Mouse (Mus musculus): ENCODE results near the gene Qtrt1. TPM values are rescaled to one million over a fixed set of nuclear protein-coding genes. Genes with fewer than 3 reads are reported as not detected.

Qtrt1 gene
- polyA plus RNA-seq, 1 experiment = 40.0 TPM

GRCm38 (mm10) chr9:21424631-21425555 is 13.3 kb downstream of the Qtrt1 start, which contains the start of gene Dnm2:
TSS of gene Dnm2 (plus strand) at chr9:21424908.
- Histone ChIP-seq H3K4me1 (ENCODE audit: control insufficient read depth, insufficient read depth, low read length) (no peaks in the 10 kb centered on the region), H3K27ac (ENCODE audit: insufficient read depth, low read length) (no peak within 1 kb of the TSS), H3K9ac (ENCODE audit: low read depth, poor library complexity, severe bottlenecking) (peak within 1 kb of the TSS; percentile 93), H3K4me3 (ENCODE audit: low read depth, low read length) (peak within 1 kb of the TSS; percentile 77), H3K36me3 (ENCODE audit: control insufficient read depth, insufficient read depth, low read length, poor library complexity, severe bottlenecking) (peaks cover 3% of the 10 kb centered on the region; the same call in 1 of the 2 replicates), H3K9me3 (replicated peaks; ENCODE audit: control insufficient read depth, insufficient read depth, low read length, poor library complexity, severe bottlenecking) (no peaks in the 10 kb centered on the region), H3K27me3 (ENCODE audit: control insufficient read depth, insufficient read depth, low read length, poor library complexity, severe bottlenecking) (no peaks in the 10 kb centered on the region)
- TF ChIP-seq EP300 (IDR thresholded peaks at IDR 0.05; ENCODE audit: insufficient read depth, low read depth, low read length) (no peak), POLR2A (IDR thresholded peaks at IDR 0.05; ENCODE audit: insufficient read depth, low read length) (peak; percentile 67), CTCF (IDR thresholded peaks at IDR 0.05; ENCODE audit: low read depth, low read length) (no peak)

GRCm38 (mm10) chr9:21425556-21425945 is 13.9 kb downstream of the Qtrt1 start:
- TF ChIP-seq CTCF (IDR thresholded peaks at IDR 0.05; ENCODE audit: low read depth, low read length) (no peak), POLR2A (IDR thresholded peaks at IDR 0.05; ENCODE audit: insufficient read depth, low read length) (no peak), EP300 (IDR thresholded peaks at IDR 0.05; ENCODE audit: insufficient read depth, low read depth, low read length) (no peak)
- no peak overlapping the region for H3K27ac ChIP-seq (ENCODE audit: insufficient read depth, low read length)
- H3K36me3 ChIP-seq (ENCODE audit: control insufficient read depth, insufficient read depth, low read length, poor library complexity, severe bottlenecking) = no peaks in the 10 kb centered on the region
- peak overlapping the region; percentile 93 for H3K9ac ChIP-seq (ENCODE audit: low read depth, poor library complexity, severe bottlenecking)
- H3K27me3 ChIP-seq (ENCODE audit: control insufficient read depth, insufficient read depth, low read length, poor library complexity, severe bottlenecking) = no peaks in the 10 kb centered on the region
- H3K4me3 ChIP-seq (ENCODE audit: low read depth, low read length) = peak overlapping the region; percentile 77
- H3K9me3 ChIP-seq (replicated peaks; ENCODE audit: control insufficient read depth, insufficient read depth, low read length, poor library complexity, severe bottlenecking) = no peaks in the 10 kb centered on the region
- H3K4me1 ChIP-seq (ENCODE audit: control insufficient read depth, insufficient read depth, low read length) = no peaks in the 10 kb centered on the region

- H3K27me3 ChIP-seq (ENCODE audit: control insufficient read depth, insufficient read depth, low read length, poor library complexity, severe bottlenecking) = no peaks in the 10 kb centered on the region
- TF ChIP-seq CTCF (IDR thresholded peaks at IDR 0.05; ENCODE audit: low read depth, low read length) = no peak
- no peak for TF ChIP-seq POLR2A (IDR thresholded peaks at IDR 0.05; ENCODE audit: insufficient read depth, low read length)
- no peak for TF ChIP-seq EP300 (IDR thresholded peaks at IDR 0.05; ENCODE audit: insufficient read depth, low read depth, low read length)
- peak overlapping the region; percentile 77 for H3K4me3 ChIP-seq (ENCODE audit: low read depth, low read length)
- H3K9me3 ChIP-seq (replicated peaks; ENCODE audit: control insufficient read depth, insufficient read depth, low read length, poor library complexity, severe bottlenecking) = no peaks in the 10 kb centered on the region
- no peaks in the 10 kb centered on the region for H3K36me3 ChIP-seq (ENCODE audit: control insufficient read depth, insufficient read depth, low read length, poor library complexity, severe bottlenecking)
- no peak overlapping the region for H3K27ac ChIP-seq (ENCODE audit: insufficient read depth, low read length)
- peak overlapping the region; percentile 93 for H3K9ac ChIP-seq (ENCODE audit: low read depth, poor library complexity, severe bottlenecking)
- H3K4me1 ChIP-seq (ENCODE audit: control insufficient read depth, insufficient read depth, low read length) = no peaks in the 10 kb centered on the region
These were observed 14.4 kb downstream of the Qtrt1 start for GRCm38 (mm10) chr9:21426013-21426412.

- H3K4me3 ChIP-seq (ENCODE audit: low read depth, low read length) = no peak overlapping the region
- TF ChIP-seq CTCF (IDR thresholded peaks at IDR 0.05; ENCODE audit: low read depth, low read length) (no peak), POLR2A (IDR thresholded peaks at IDR 0.05; ENCODE audit: insufficient read depth, low read length) (no peak), EP300 (IDR thresholded peaks at IDR 0.05; ENCODE audit: insufficient read depth, low read depth, low read length) (no peak)
- no peak overlapping the region for H3K27ac ChIP-seq (ENCODE audit: insufficient read depth, low read length)
- no peaks in the 10 kb centered on the region for H3K36me3 ChIP-seq (ENCODE audit: control insufficient read depth, insufficient read depth, low read length, poor library complexity, severe bottlenecking)
- no peak overlapping the region for H3K9ac ChIP-seq (ENCODE audit: low read depth, poor library complexity, severe bottlenecking)
- no peaks in the 10 kb centered on the region for H3K27me3 ChIP-seq (ENCODE audit: control insufficient read depth, insufficient read depth, low read length, poor library complexity, severe bottlenecking)
- no peaks in the 10 kb centered on the region for H3K4me1 ChIP-seq (ENCODE audit: control insufficient read depth, insufficient read depth, low read length)
- no peaks in the 10 kb centered on the region for H3K9me3 ChIP-seq (replicated peaks; ENCODE audit: control insufficient read depth, insufficient read depth, low read length, poor library complexity, severe bottlenecking)
These were observed 14.9 kb downstream of the Qtrt1 start for GRCm38 (mm10) chr9:21426525-21426924.

- no peaks in the 10 kb centered on the region for H3K9me3 ChIP-seq (replicated peaks; ENCODE audit: control insufficient read depth, insufficient read depth, low read length, poor library complexity, severe bottlenecking)
- no peaks in the 10 kb centered on the region for H3K36me3 ChIP-seq (ENCODE audit: control insufficient read depth, insufficient read depth, low read length, poor library complexity, severe bottlenecking)
- no peaks in the 10 kb centered on the region for H3K27me3 ChIP-seq (ENCODE audit: control insufficient read depth, insufficient read depth, low read length, poor library complexity, severe bottlenecking)
- no peak overlapping the region for H3K4me3 ChIP-seq (ENCODE audit: low read depth, low read length)
- no peak overlapping the region for H3K27ac ChIP-seq (ENCODE audit: insufficient read depth, low read length)
- no peak overlapping the region for H3K9ac ChIP-seq (ENCODE audit: low read depth, poor library complexity, severe bottlenecking)
- H3K4me1 ChIP-seq (ENCODE audit: control insufficient read depth, insufficient read depth, low read length) = no peaks in the 10 kb centered on the region
- TF ChIP-seq EP300 (IDR thresholded peaks at IDR 0.05; ENCODE audit: insufficient read depth, low read depth, low read length) = no peak
- no peak for TF ChIP-seq CTCF (IDR thresholded peaks at IDR 0.05; ENCODE audit: low read depth, low read length)
- TF ChIP-seq POLR2A (IDR thresholded peaks at IDR 0.05; ENCODE audit: insufficient read depth, low read length) = no peak
These were observed 16.1 kb downstream of the Qtrt1 start for GRCm38 (mm10) chr9:21427773-21428172.

GRCm38 (mm10) chr9:21428178-21428577 is 16.5 kb downstream of the Qtrt1 start:
- TF ChIP-seq POLR2A (IDR thresholded peaks at IDR 0.05; ENCODE audit: insufficient read depth, low read length) (no peak), CTCF (IDR thresholded peaks at IDR 0.05; ENCODE audit: low read depth, low read length) (no peak), EP300 (IDR thresholded peaks at IDR 0.05; ENCODE audit: insufficient read depth, low read depth, low read length) (no peak)
- no peak overlapping the region for H3K27ac ChIP-seq (ENCODE audit: insufficient read depth, low read length)
- no peaks in the 10 kb centered on the region for H3K27me3 ChIP-seq (ENCODE audit: control insufficient read depth, insufficient read depth, low read length, poor library complexity, severe bottlenecking)
- no peaks in the 10 kb centered on the region for H3K9me3 ChIP-seq (replicated peaks; ENCODE audit: control insufficient read depth, insufficient read depth, low read length, poor library complexity, severe bottlenecking)
- no peak overlapping the region for H3K4me3 ChIP-seq (ENCODE audit: low read depth, low read length)
- H3K4me1 ChIP-seq (ENCODE audit: control insufficient read depth, insufficient read depth, low read length) = no peaks in the 10 kb centered on the region
- no peaks in the 10 kb centered on the region for H3K36me3 ChIP-seq (ENCODE audit: control insufficient read depth, insufficient read depth, low read length, poor library complexity, severe bottlenecking)
- H3K9ac ChIP-seq (ENCODE audit: low read depth, poor library complexity, severe bottlenecking) = no peak overlapping the region
